In genomic region chr14:79621143-79621542, GRCm38 (mm10) we compare ENCODE assay signal across 37 mouse cellular contexts. TPM values are rescaled to one million over a fixed set of nuclear protein-coding genes. Genes with fewer than 3 reads are reported as not detected.
DNase-seq lines count a peak whose midpoint lies in the region; ATAC-seq and TF ChIP-seq lines count a peak whose summit lies in the region.
"Had no signal": no experiment of that assay in that cellular context is flagged by ENCODE, and none has a peak within 500 bp of the region (broad histone marks: within the 10 kb centered on the region; RNA-seq: fewer than 3 reads in every experiment).

No protein-coding gene starts in this region.

- peak; percentile 56; the same call in 1 of the 2 replicates for TF ChIP-seq EP300 in liver, postnatal 0 days (IDR thresholded peaks at IDR 0.05; ENCODE audit: low read depth)

- H3K27me3 ChIP-seq in heart, embryonic 12.5 days (replicated peaks), result no peaks in the 10 kb centered on the region
- H3K27me3 ChIP-seq in liver, embryonic 12.5 days (replicated peaks), result no peaks in the 10 kb centered on the region
- H3K27me3 ChIP-seq in liver, embryonic 11.5 days (replicated peaks; ENCODE audit: control insufficient read depth, insufficient read depth, low read length), result no peaks in the 10 kb centered on the region
- H3K27me3 ChIP-seq in liver, postnatal 0 days (ENCODE audit: insufficient read depth, low read length), result no peaks in the 10 kb centered on the region
- no peaks in the 10 kb centered on the region for H3K27me3 ChIP-seq in hindbrain, embryonic 16.5 days (replicated peaks; ENCODE audit: control insufficient read depth, insufficient read depth, low read length)
- H3K27me3 ChIP-seq: CH12.LX; forebrain, embryonic 13.5 days; limb, embryonic 15.5 days; megakaryocyte, embryonic 14.5 days; neural tube, embryonic 12.5 days had no signal

- TF ChIP-seq CTCF in liver, postnatal 0 days (IDR thresholded peaks at IDR 0.05; ENCODE audit: low read depth), result no peak

- whole genome bisulfite sequencing in heart, embryonic 12.5 days, result 20% methylated on average over 3 of the region's 3 CpGs
- WGBS in liver, embryonic 12.5 days (ENCODE audit: insufficient replicate concordance), result 32% methylated on average over 3 of the region's 3 CpGs
- WGBS in liver, embryonic 11.5 days, result 41% methylated on average over 3 of the region's 3 CpGs
- 66% methylated on average over 3 of the region's 3 CpGs for WGBS in liver, postnatal 0 days (ENCODE audit: insufficient replicate concordance)
- 78% methylated on average over 3 of the region's 3 CpGs for WGBS in hindbrain, embryonic 16.5 days

- no peak overlapping the region for H3K9ac ChIP-seq in heart, embryonic 12.5 days
- no peak overlapping the region for H3K9ac ChIP-seq in liver, embryonic 12.5 days
- no peak overlapping the region for H3K9ac ChIP-seq in liver, embryonic 11.5 days (ENCODE audit: low read depth, low read length)
- H3K9ac ChIP-seq in liver, postnatal 0 days (replicated peaks), result no peak overlapping the region
- no peak overlapping the region for H3K9ac ChIP-seq in hindbrain, embryonic 16.5 days (ENCODE audit: low read depth, low read length)
- H3K9ac ChIP-seq: forebrain, embryonic 13.5 days; limb, embryonic 15.5 days; neural tube, embryonic 12.5 days had no signal

- no peaks in the 10 kb centered on the region; the same call in 1 of the 2 replicates for H3K9me3 ChIP-seq in heart, embryonic 12.5 days (replicated peaks)
- H3K9me3 ChIP-seq in liver, embryonic 12.5 days (replicated peaks), result no peaks in the 10 kb centered on the region
- no peaks in the 10 kb centered on the region for H3K9me3 ChIP-seq in liver, embryonic 11.5 days (ENCODE audit: control insufficient read depth, low read length)
- no peaks in the 10 kb centered on the region for H3K9me3 ChIP-seq in liver, postnatal 0 days (ENCODE audit: low read length)
- no peaks in the 10 kb centered on the region for H3K9me3 ChIP-seq in hindbrain, embryonic 16.5 days (ENCODE audit: control insufficient read depth, low read length)
- H3K9me3 ChIP-seq: forebrain, embryonic 13.5 days; hindbrain, embryonic 10.5 days; limb, embryonic 10.5 days; limb, embryonic 15.5 days; megakaryocyte, embryonic 14.5 days; neural tube, embryonic 12.5 days had no signal

- no peak for ATAC-seq in heart, embryonic 12.5 days (ENCODE audit: insufficient number of reproducible peaks, low FRiP score)
- peak; percentile 44; the same call in 1 of the 2 replicates for ATAC-seq in liver, embryonic 12.5 days
- ATAC-seq in liver, embryonic 11.5 days (replicated peaks; ENCODE audit: low FRiP score), result no peak; the same call in 1 of the 2 replicates
- ATAC-seq in liver, postnatal 0 days, result no peak
- ATAC-seq in hindbrain, embryonic 16.5 days, result no peak
- ATAC-seq: forebrain, embryonic 13.5 days; hindbrain, postnatal 0 days; intestine, embryonic 16.5 days; midbrain, embryonic 16.5 days had no signal

- no peak overlapping the region for H3K4me3 ChIP-seq in heart, embryonic 12.5 days
- no peak overlapping the region for H3K4me3 ChIP-seq in liver, embryonic 12.5 days
- H3K4me3 ChIP-seq in liver, embryonic 11.5 days (ENCODE audit: low read depth, low read length), result no peak overlapping the region
- no peak overlapping the region for H3K4me3 ChIP-seq in liver, postnatal 0 days (ENCODE audit: low read depth, low read length)
- no peak overlapping the region for H3K4me3 ChIP-seq in hindbrain, embryonic 16.5 days (ENCODE audit: low read length)
- H3K4me3 ChIP-seq: forebrain, embryonic 13.5 days; hindbrain, embryonic 10.5 days; layer of hippocampus, adult 2 months; limb, embryonic 10.5 days; limb, embryonic 15.5 days; megakaryocyte, embryonic 14.5 days; myocyte; neural tube, embryonic 12.5 days had no signal

- peaks cover 7% of the 10 kb centered on the region; the same call in 1 of the 2 replicates for H3K4me1 ChIP-seq in heart, embryonic 12.5 days (replicated peaks)
- H3K4me1 ChIP-seq in liver, embryonic 12.5 days, result peaks cover 12% of the 10 kb centered on the region
- H3K4me1 ChIP-seq in liver, embryonic 11.5 days (replicated peaks; ENCODE audit: control insufficient read depth, insufficient read depth, low read length), result peaks cover 3% of the 10 kb centered on the region
- H3K4me1 ChIP-seq in liver, postnatal 0 days (ENCODE audit: insufficient read depth), result no peaks in the 10 kb centered on the region
- no peaks in the 10 kb centered on the region for H3K4me1 ChIP-seq in hindbrain, embryonic 16.5 days (ENCODE audit: control insufficient read depth, insufficient read depth, low read depth, low read length)
- H3K4me1 ChIP-seq: forebrain, embryonic 13.5 days; hindbrain, embryonic 10.5 days; limb, embryonic 10.5 days; limb, embryonic 15.5 days; neural tube, embryonic 12.5 days had no signal

- no peak overlapping the region for H3K4me2 ChIP-seq in heart, embryonic 12.5 days
- H3K4me2 ChIP-seq in liver, embryonic 12.5 days, result no peak overlapping the region
- H3K4me2 ChIP-seq in liver, embryonic 11.5 days, result no peak overlapping the region
- H3K4me2 ChIP-seq in liver, postnatal 0 days (ENCODE audit: low read depth, low read length), result no peak overlapping the region
- H3K4me2 ChIP-seq in hindbrain, embryonic 16.5 days (ENCODE audit: low read length), result no peak overlapping the region
- H3K4me2 ChIP-seq: forebrain, embryonic 13.5 days; heart, embryonic 11.5 days; limb, embryonic 15.5 days; neural tube, embryonic 12.5 days had no signal

- DNase-seq in heart, adult 8-10 months (ENCODE audit: low spot score), result peak; percentile 6
- no peak for DNase-seq in liver, embryonic 11.5 days (ENCODE audit: low spot score)
- DNase-seq in c-Kit-positive CD71-positive TER-119-positive erythroid progenitor cells, embryonic 14.5 days (ENCODE audit: low spot score), result peak; percentile 5
- DNase-seq in liver, postnatal 0 days, result no peak
- no peak for DNase-seq in embryo, embryonic 9.5 days (ENCODE audit: extremely low spot score)
- DNase-seq: adrenal gland, postnatal 14 days; cerebellum, adult 18-20 months; cerebellum, postnatal 25 days; gastrocnemius, postnatal 14 days; heart, adult 11 months; heart, postnatal 14 days; kidney, adult 9 months; kidney, postnatal 25 days; lung, postnatal 36 days; right cerebral cortex, postnatal 4 days; thymus, adult 18-20 months; thymus, postnatal 25 days had no signal

- H3K36me3 ChIP-seq in heart, embryonic 12.5 days, result peaks cover 59% of the 10 kb centered on the region
- peaks cover 78% of the 10 kb centered on the region for H3K36me3 ChIP-seq in liver, embryonic 12.5 days
- H3K36me3 ChIP-seq in liver, embryonic 11.5 days (ENCODE audit: control insufficient read depth, insufficient read depth, low read length), result peaks cover 20% of the 10 kb centered on the region; the same call in 1 of the 2 replicates
- peaks cover 36% of the 10 kb centered on the region for H3K36me3 ChIP-seq in liver, postnatal 0 days (replicated peaks; ENCODE audit: insufficient read depth, low read length)
- peaks cover 30% of the 10 kb centered on the region for H3K36me3 ChIP-seq in hindbrain, embryonic 16.5 days (ENCODE audit: control insufficient read depth, insufficient read depth, low read length)

- H3K27ac ChIP-seq in heart, embryonic 12.5 days (ENCODE audit: poor library complexity, severe bottlenecking), result no peak overlapping the region
- 0 out of 2 replicates have a peak overlapping the region, but pooled peaks have one; percentile 4 for H3K27ac ChIP-seq in liver, embryonic 12.5 days
- no peak overlapping the region for H3K27ac ChIP-seq in liver, embryonic 11.5 days (ENCODE audit: low read depth, low read length)
- no peak overlapping the region for H3K27ac ChIP-seq in liver, postnatal 0 days (ENCODE audit: low read depth)
- no peak overlapping the region for H3K27ac ChIP-seq in hindbrain, embryonic 16.5 days (ENCODE audit: low read depth, low read length)
- H3K27ac ChIP-seq: forebrain, embryonic 13.5 days; hindbrain, embryonic 10.5 days; hindbrain, postnatal 0 days; layer of hippocampus, adult 2 months; limb, embryonic 10.5 days; limb, embryonic 15.5 days; neural tube, embryonic 12.5 days; stomach, postnatal 0 days had no signal

RNA-seq across cellular contexts. Expression of gene Sugt1, which starts 33.7 kb away (rescaled TPM):
- total RNA-seq in heart, adult 8-10 months (2022), result 10 to 100 TPM; 61.8 to 67.5 (median 62.6) TPM
- polyA plus RNA-seq in heart, embryonic 12.5 days (2016; fragmentation: Nextera tagmentation; extraction: Ambion mirVana), result 98.9 and 99.1 TPM in 2 replicates
- 57.7 and 63.2 TPM in 2 replicates for polyA plus RNA-seq in liver, embryonic 12.5 days (2016; fragmentation: Nextera tagmentation; extraction: Ambion mirVana)
- polyA plus RNA-seq in liver, embryonic 11.5 days (2014; fragmentation: Nextera tagmentation; extraction: Ambion mirVana), result 95.0 and 95.5 TPM in 2 replicates
- polyA plus RNA-seq in liver, postnatal 0 days (2015; fragmentation: Nextera tagmentation; extraction: Ambion mirVana), result 33.2 and 33.5 TPM in 2 replicates
- 91.2 and 98.6 TPM in 2 replicates for polyA plus RNA-seq in hindbrain, embryonic 16.5 days (2015; fragmentation: Nextera tagmentation; extraction: Ambion mirVana)

RNA-seq across cellular contexts. Expression of gene Cnmd, which starts 40.8 kb away (rescaled TPM):
- total RNA-seq in heart, adult 8-10 months (2022), result 1 to 10 TPM; 3.6 to 5.6 (median 4.0) TPM
- 0.85 and 1.3 TPM in 2 replicates for polyA plus RNA-seq in heart, embryonic 12.5 days (2016; fragmentation: Nextera tagmentation; extraction: Ambion mirVana)
- polyA plus RNA-seq in liver, embryonic 12.5 days (2016; fragmentation: Nextera tagmentation; extraction: Ambion mirVana), result not detected in 2 replicates
- 0.37 TPM in 1 of 2 replicates, not detected in the other for polyA plus RNA-seq in liver, embryonic 11.5 days (2014; fragmentation: Nextera tagmentation; extraction: Ambion mirVana)
- 0.12 and 0.23 TPM in 2 replicates for polyA plus RNA-seq in liver, postnatal 0 days (2015; fragmentation: Nextera tagmentation; extraction: Ambion mirVana)
- polyA plus RNA-seq in hindbrain, embryonic 16.5 days (2015; fragmentation: Nextera tagmentation; extraction: Ambion mirVana), result 2.8 and 6.9 TPM in 2 replicates
- total RNA-seq: CH12.LX, ES-E14 had no signal
- polyA plus RNA-seq: C2C12; myocyte; spleen, adult 2 months had no signal

Comparison
In these comparisons a context has a peak if more than half of its experiments do, and no peak if none do; other contexts are left out.
1. DNase-seq: peak in heart, adult 8-10 months (single experiment) and c-Kit-positive CD71-positive TER-119-positive erythroid progenitor cells, embryonic 14.5 days (single experiment); none in liver, embryonic 11.5 days (single experiment), liver, postnatal 0 days (single experiment) and embryo, embryonic 9.5 days (single experiment).